Mouse (Mus musculus): ENCODE measurements around the gene Slc25a28. TPM values are rescaled to one million over a fixed set of nuclear protein-coding genes. Genes with fewer than 3 reads are reported as not detected.

Slc25a28 gene
- total RNA-seq, 1 experiment = 54.8 TPM

DNA sequence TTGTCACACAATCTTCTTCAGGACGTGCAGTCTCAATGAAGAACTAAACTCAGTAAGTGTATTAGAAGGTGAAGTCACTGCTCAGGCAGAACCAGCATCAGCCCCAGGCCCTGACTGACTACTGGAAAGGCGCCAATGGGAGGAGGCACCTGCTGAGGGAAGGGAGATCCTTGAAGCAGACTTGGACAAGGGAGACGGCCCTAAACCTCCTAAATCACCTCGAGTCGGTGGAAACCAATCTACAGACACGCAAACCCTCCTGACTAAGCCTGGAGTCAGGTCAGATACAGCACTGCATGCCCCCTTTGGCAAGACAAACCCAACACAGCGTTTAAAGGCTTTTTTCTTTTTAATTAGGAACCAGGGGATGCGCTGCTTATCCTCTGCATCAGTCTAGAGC, 11.2 kb downstream of the Slc25a28 start:
- in situ Hi-C loops (cut with MboI; ENCODE audit: low sequenced_read_pairs in 2 of 2, unreplicated experiment in 2 of 2) = no loop called here
- Histone ChIP-seq H3K27ac (ENCODE audit: insufficient read depth, low read depth, low read length, poor library complexity, severe bottlenecking) (no peak overlapping the region), H3K9ac (ENCODE audit: insufficient read depth, low read depth, low read length, poor library complexity, severe bottlenecking) (no peak overlapping the region), H3K4me3 (ENCODE audit: insufficient read depth in 1 of 2, low read depth in 1 of 2, low read length in 2 of 2, poor library complexity in 1 of 2, severe bottlenecking in 1 of 2) (no peak overlapping the region), H3K4me1 (ENCODE audit: control insufficient read depth in 2 of 2, insufficient read depth in 2 of 2, low read length in 2 of 2, poor library complexity in 1 of 2) (peaks cover 0 to 7% of the 10 kb centered on the region in 2 experiments), H3K9me3 (ENCODE audit: control insufficient read depth, insufficient read depth, low read depth, low read length) (no peaks in the 10 kb centered on the region), H3K36me3 (ENCODE audit: control insufficient read depth, insufficient read depth, low read length, poor library complexity, severe bottlenecking) (peaks cover 15% of the 10 kb centered on the region)
- no peak for DNase-seq (ENCODE audit: low read depth, low spot score)
- TF ChIP-seq MAFK (IDR thresholded peaks at IDR 0.05; ENCODE audit: insufficient read depth, low read depth, low read length) = no peak
- TF ChIP-seq HCFC1 (IDR thresholded peaks at IDR 0.05; ENCODE audit: borderline replicate concordance, insufficient read depth, low read length) = no peak
- no peak for TF ChIP-seq CHD2 (IDR thresholded peaks at IDR 0.05; ENCODE audit: low read depth, low read length)
- TF ChIP-seq ZNF384 (IDR thresholded peaks at IDR 0.05; ENCODE audit: low read depth, low read length) = no peak

GRCm38 (mm10) chr19:43662176-43662967, 12.3 kb downstream of the Slc25a28 start:
- Histone ChIP-seq H3K4me1 (ENCODE audit: control insufficient read depth in 2 of 2, insufficient read depth in 2 of 2, low read length in 2 of 2, poor library complexity in 1 of 2) (peaks cover 0 to 7% of the 10 kb centered on the region in 2 experiments), H3K4me3 (ENCODE audit: insufficient read depth in 1 of 2, low read depth in 1 of 2, low read length in 2 of 2, poor library complexity in 1 of 2, severe bottlenecking in 1 of 2) (no peak overlapping the region), H3K9me3 (ENCODE audit: control insufficient read depth, insufficient read depth, low read depth, low read length) (no peaks in the 10 kb centered on the region), H3K9ac (ENCODE audit: insufficient read depth, low read depth, low read length, poor library complexity, severe bottlenecking) (no peak overlapping the region), H3K27ac (ENCODE audit: insufficient read depth, low read depth, low read length, poor library complexity, severe bottlenecking) (no peak overlapping the region), H3K36me3 (ENCODE audit: control insufficient read depth, insufficient read depth, low read length, poor library complexity, severe bottlenecking) (peaks cover 15% of the 10 kb centered on the region)
- TF ChIP-seq ZNF384 (IDR thresholded peaks at IDR 0.05; ENCODE audit: low read depth, low read length) (peak; percentile 87), MAFK (IDR thresholded peaks at IDR 0.05; ENCODE audit: insufficient read depth, low read depth, low read length) (no peak)
- in situ Hi-C loops (cut with MboI; ENCODE audit: low sequenced_read_pairs in 2 of 2, unreplicated experiment in 2 of 2) = no loop called here
- no peak for DNase-seq (ENCODE audit: low read depth, low spot score)

DNA sequence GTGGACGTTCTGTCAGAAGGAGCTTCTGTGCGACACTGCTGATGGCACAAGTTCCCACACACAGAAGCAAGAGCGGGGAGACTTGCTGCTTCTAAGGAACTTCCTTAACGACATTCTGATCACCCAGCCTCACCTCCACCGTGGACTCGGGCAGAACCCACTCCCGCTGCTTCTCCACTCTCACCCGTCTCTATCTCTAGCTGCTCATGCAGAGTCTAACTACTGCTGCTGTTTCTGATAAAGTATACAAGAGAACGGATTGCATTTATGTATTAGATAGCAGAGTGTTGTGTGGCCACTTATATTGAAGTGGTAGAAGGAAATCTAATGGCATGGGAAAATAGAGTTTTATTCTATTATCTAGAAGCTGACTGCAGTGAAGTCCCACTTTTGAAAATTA, 13.9 kb downstream of the Slc25a28 start:
- in situ Hi-C loops (cut with MboI; ENCODE audit: low sequenced_read_pairs in 2 of 2, unreplicated experiment in 2 of 2) = no loop called here
- no peak overlapping the region for H3K27ac ChIP-seq (ENCODE audit: insufficient read depth, low read depth, low read length, poor library complexity, severe bottlenecking)
- no peak overlapping the region for H3K9ac ChIP-seq (ENCODE audit: insufficient read depth, low read depth, low read length, poor library complexity, severe bottlenecking)
- H3K36me3 ChIP-seq (ENCODE audit: control insufficient read depth, insufficient read depth, low read length, poor library complexity, severe bottlenecking) = peaks cover 13% of the 10 kb centered on the region
- TF ChIP-seq CHD2 (IDR thresholded peaks at IDR 0.05; ENCODE audit: low read depth, low read length) (no peak), ZC3H11A (IDR thresholded peaks at IDR 0.05; ENCODE audit: borderline replicate concordance, low read depth, low read length) (no peak), HCFC1 (IDR thresholded peaks at IDR 0.05; ENCODE audit: borderline replicate concordance, insufficient read depth, low read length) (no peak), ZNF384 (IDR thresholded peaks at IDR 0.05; ENCODE audit: low read depth, low read length) (no peak), MAFK (IDR thresholded peaks at IDR 0.05; ENCODE audit: insufficient read depth, low read depth, low read length) (no peak)
- H3K4me3 ChIP-seq (ENCODE audit: insufficient read depth in 1 of 2, low read depth in 1 of 2, low read length in 2 of 2, poor library complexity in 1 of 2, severe bottlenecking in 1 of 2) = no peak overlapping the region
- H3K4me1 ChIP-seq (ENCODE audit: control insufficient read depth in 2 of 2, insufficient read depth in 2 of 2, low read length in 2 of 2, poor library complexity in 1 of 2) = peaks cover 0 to 2% of the 10 kb centered on the region in 2 experiments; a peak in 2 of 4 replicates
- H3K9me3 ChIP-seq (ENCODE audit: control insufficient read depth, insufficient read depth, low read depth, low read length) = no peaks in the 10 kb centered on the region
- no peak for DNase-seq (ENCODE audit: low read depth, low spot score)

DNA sequence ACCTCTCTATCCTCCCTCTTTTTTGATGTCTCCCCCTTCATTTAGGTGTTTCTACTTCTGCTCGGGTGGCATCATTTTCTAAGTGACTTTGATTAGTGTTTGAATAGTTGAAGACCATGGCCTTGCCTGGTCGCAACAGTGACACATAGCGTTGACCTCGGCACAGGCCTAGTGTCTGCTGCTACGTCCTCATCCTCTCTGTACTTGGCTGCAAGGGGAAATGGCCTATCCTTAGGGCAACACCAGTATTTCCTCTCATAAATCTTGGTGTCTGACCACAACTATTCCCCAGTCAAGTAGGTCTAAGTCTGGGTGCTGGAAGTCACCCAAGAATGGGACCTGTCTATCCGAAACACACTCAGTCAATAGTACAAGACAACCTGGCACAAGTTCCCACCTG, 15.0 kb downstream of the Slc25a28 start:
- Histone ChIP-seq H3K4me1 (ENCODE audit: control insufficient read depth in 2 of 2, insufficient read depth in 2 of 2, low read length in 2 of 2, poor library complexity in 1 of 2) (no peaks in the 10 kb centered on the region; a peak in 1 of 4 replicates), H3K9me3 (ENCODE audit: control insufficient read depth, insufficient read depth, low read depth, low read length) (no peaks in the 10 kb centered on the region), H3K4me3 (ENCODE audit: insufficient read depth in 1 of 2, low read depth in 1 of 2, low read length in 2 of 2, poor library complexity in 1 of 2, severe bottlenecking in 1 of 2) (no peak overlapping the region), H3K36me3 (ENCODE audit: control insufficient read depth, insufficient read depth, low read length, poor library complexity, severe bottlenecking) (peaks cover 13% of the 10 kb centered on the region), H3K9ac (ENCODE audit: insufficient read depth, low read depth, low read length, poor library complexity, severe bottlenecking) (no peak overlapping the region), H3K27ac (ENCODE audit: insufficient read depth, low read depth, low read length, poor library complexity, severe bottlenecking) (no peak overlapping the region)
- no peak for TF ChIP-seq ZC3H11A (IDR thresholded peaks at IDR 0.05; ENCODE audit: borderline replicate concordance, low read depth, low read length)
- no peak for TF ChIP-seq ZNF384 (IDR thresholded peaks at IDR 0.05; ENCODE audit: low read depth, low read length)
- no peak for DNase-seq (ENCODE audit: low read depth, low spot score)
- in situ Hi-C loops (cut with MboI; ENCODE audit: low sequenced_read_pairs in 2 of 2, unreplicated experiment in 2 of 2) = no loop called here
